Mouse (Mus musculus) bone marrow, adult 2 months (tissue): ENCODE measurements at regions not wholly inside any gene's neighbourhood (a gene's known extent, or its start where the extent isn't known, plus 50 kb on each side); places are given as distances from the start of the nearest gene placed in this dataset.
A peak's percentile ranks its signal among the peaks of the same experiment; 100 is the strongest.

ENCODE experiments used
- H3K27ac ChIP-seq: fragments of 200-500 bp; 2 replicates; pipeline ENCODE4 v1.5.1; 2012; ENCODE audit warnings: low read depth, mild to moderate bottlenecking, control low read depth, inconsistent platforms, low read length; ENCODE audit not compliant: control insufficient read depth, poor library complexity, insufficient read depth
- H3K4me1 ChIP-seq: fragments of 200-500 bp; 2 replicates; pipeline ENCODE4 v1.6.1; 2011; ENCODE audit warnings: low read length; ENCODE audit not compliant: control insufficient read depth, insufficient read depth
- H3K4me3 ChIP-seq: fragments of 200-500 bp; replicated peaks from 2 replicates; pipeline ENCODE3; 2011; ENCODE audit warnings: mild to moderate bottlenecking, low read depth, low read length, control low read depth; ENCODE audit not compliant: control insufficient read depth
- CTCF ChIP-seq: fragments of 200-500 bp; IDR thresholded peaks from 2 replicates; pipeline ENCODE4 v1.5.1; 2011; ENCODE audit warnings: low read length, control low read depth; ENCODE audit not compliant: control insufficient read depth, insufficient read depth
- POLR2A ChIP-seq: fragments of 200-500 bp; IDR thresholded peaks from 2 replicates; pipeline ENCODE4 v1.6.1; 2011; ENCODE audit warnings: low read depth, mild to moderate bottlenecking, control low read depth, low read length, borderline replicate concordance; ENCODE audit not compliant: control insufficient read depth
- WGBS: fragments of 180-500 bp; shearing (Covaris S2); methylation state at CpG from one replicate; pipeline ENCODE4 v1.1.7; 2018; 5-methylcytosine and 5-hydroxymethylcytosine counted together

GRCm38 (mm10) chr2:30720291-30720690, 83.2 kb downstream of the 1700001O22Rik start:
- WGBS: 85% methylated on average over 5 of the region's 5 CpGs
- TF ChIP-seq CTCF: no peak
- no peak for TF ChIP-seq POLR2A

GRCm38 (mm10) chr2:30719611-30720290, 83.7 kb downstream of the 1700001O22Rik start:
- H3K4me3 ChIP-seq: no peak overlapping the region
- 0 out of 2 replicates have a peak overlapping the region, but pooled peaks have one; percentile 19 for H3K27ac ChIP-seq
- WGBS: 47% methylated on average over 8 of the region's 8 CpGs
- no peak for TF ChIP-seq CTCF
- TF ChIP-seq POLR2A: no peak
- peaks cover 3% of the 10 kb centered on the region for H3K4me1 ChIP-seq

More at GRCm38 (mm10) chr2:30720291-30720690, 83.2 kb downstream of the 1700001O22Rik start:
- no peak overlapping the region for H3K4me3 ChIP-seq
- H3K4me1 ChIP-seq: peaks cover 3% of the 10 kb centered on the region
- no peak overlapping the region for H3K27ac ChIP-seq

GRCm38 (mm10) chr2:30718741-30719381, 84.6 kb downstream of the 1700001O22Rik start:
- H3K4me1 ChIP-seq: peaks cover 3% of the 10 kb centered on the region
- no peak overlapping the region for H3K4me3 ChIP-seq
- under 1% methylated on average over 29 of the region's 29 CpGs for WGBS
- TF ChIP-seq CTCF (no peak), POLR2A (no peak)
- H3K27ac ChIP-seq: no peak overlapping the region; the same call in 1 of the 2 replicates

- Histone ChIP-seq H3K4me3 (no peak overlapping the region), H3K27ac (no peak overlapping the region), H3K4me1 (peaks cover 3% of the 10 kb centered on the region)
- WGBS: 1% methylated on average over 12 of the region's 12 CpGs
- TF ChIP-seq CTCF: no peak
- TF ChIP-seq POLR2A: no peak
Observed at GRCm38 (mm10) chr2:30718329-30718675, 85.2 kb downstream of the 1700001O22Rik start.

- Histone ChIP-seq H3K4me3 (no peak overlapping the region), H3K27ac (no peak overlapping the region), H3K4me1 (peaks cover 3% of the 10 kb centered on the region)
- TF ChIP-seq CTCF (no peak), POLR2A (no peak)
- WGBS: 34% methylated on average over 16 of the region's 16 CpGs
Observed at GRCm38 (mm10) chr2:30717566-30718328, 85.7 kb downstream of the 1700001O22Rik start.

- H3K4me3 ChIP-seq: no peak overlapping the region
- no peak overlapping the region for H3K27ac ChIP-seq
- no peak for TF ChIP-seq POLR2A
- no peak for TF ChIP-seq CTCF
- 22% methylated on average over 24 of the region's 24 CpGs for WGBS
- H3K4me1 ChIP-seq: peaks cover 3% of the 10 kb centered on the region
Observed at GRCm38 (mm10) chr2:30716580-30717565, 86.6 kb downstream of the 1700001O22Rik start.

GRCm38 (mm10) chr2:30715720-30716310, 87.6 kb downstream of the 1700001O22Rik start:
- Histone ChIP-seq H3K4me3 (no peak overlapping the region), H3K27ac (no peak overlapping the region), H3K4me1 (peaks cover 3% of the 10 kb centered on the region)
- 50% methylated on average over 4 of the region's 4 CpGs for WGBS
- no peak for TF ChIP-seq CTCF
- no peak for TF ChIP-seq POLR2A
